Mouse (Mus musculus): ENCODE measurements around the gene Serpina3j. TPM values are rescaled to one million over a fixed set of nuclear protein-coding genes. Genes with fewer than 3 reads are reported as not detected.

Gene Serpina3j
- not detected in 2 replicates for polyA plus RNA-seq (2012)

DNA sequence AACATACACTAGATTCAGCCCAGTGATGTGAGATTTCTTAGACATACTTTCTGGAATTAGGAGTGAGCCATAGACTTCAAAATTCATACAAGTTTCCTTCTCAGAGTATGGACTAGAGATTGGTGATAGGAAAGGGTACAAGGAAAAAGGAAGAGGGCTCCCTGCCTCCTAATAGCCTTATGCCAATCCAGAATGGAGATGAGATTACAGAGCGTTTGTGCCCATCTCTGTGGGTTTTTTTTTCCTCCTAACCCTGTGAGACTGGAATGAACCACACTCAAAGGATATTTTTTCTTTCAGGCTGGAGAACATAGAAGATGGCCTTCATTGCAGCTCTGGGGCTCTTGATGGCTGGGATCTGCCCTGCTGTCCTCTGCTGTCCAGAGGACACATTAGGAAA, at the start of gene Serpina3j:
Gene Serpina3j, plus strand, starts transcription at position 301 of the 400 bp plus-strand sequence.
- TF ChIP-seq TAL1 (IDR thresholded peaks at IDR 0.05; ENCODE audit: low read length) (no peak), GATA1 (IDR thresholded peaks at IDR 0.05; ENCODE audit: low read length) (no peak)
- Histone ChIP-seq H3K4me1 (ENCODE audit: control insufficient read depth) (no peaks in the 10 kb centered on the region), H3K9me3 (ENCODE audit: control insufficient read depth, low read length) (peaks cover 16% of the 10 kb centered on the region), H3K36me3 (ENCODE audit: control insufficient read depth) (no peaks in the 10 kb centered on the region), H3K27me3 (ENCODE audit: control insufficient read depth) (no peaks in the 10 kb centered on the region), H3K4me3 (replicated peaks) (no peak within 1 kb of the TSS)

DNA sequence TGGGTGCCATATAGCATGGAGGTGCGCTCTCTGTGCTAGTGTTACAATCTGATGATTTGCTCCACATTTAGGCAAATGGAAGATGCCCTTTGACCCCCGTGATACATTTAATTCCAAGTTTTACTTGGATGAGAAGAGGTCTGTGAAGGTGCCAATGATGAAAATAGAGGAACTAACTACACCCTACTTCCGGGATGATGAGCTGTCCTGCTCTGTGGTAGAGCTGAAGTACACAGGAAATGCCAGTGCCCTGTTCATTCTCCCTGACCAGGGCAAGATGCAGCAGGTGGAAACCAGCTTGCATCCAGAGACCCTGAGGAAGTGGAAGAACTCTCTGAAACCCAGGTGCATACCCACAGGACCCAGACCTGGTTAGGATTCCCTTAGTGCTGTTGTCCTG, 48.0 kb upstream of the Serpina3j start:
- no peaks in the 10 kb centered on the region for H3K9me3 ChIP-seq (ENCODE audit: control insufficient read depth, low read length)

DNA sequence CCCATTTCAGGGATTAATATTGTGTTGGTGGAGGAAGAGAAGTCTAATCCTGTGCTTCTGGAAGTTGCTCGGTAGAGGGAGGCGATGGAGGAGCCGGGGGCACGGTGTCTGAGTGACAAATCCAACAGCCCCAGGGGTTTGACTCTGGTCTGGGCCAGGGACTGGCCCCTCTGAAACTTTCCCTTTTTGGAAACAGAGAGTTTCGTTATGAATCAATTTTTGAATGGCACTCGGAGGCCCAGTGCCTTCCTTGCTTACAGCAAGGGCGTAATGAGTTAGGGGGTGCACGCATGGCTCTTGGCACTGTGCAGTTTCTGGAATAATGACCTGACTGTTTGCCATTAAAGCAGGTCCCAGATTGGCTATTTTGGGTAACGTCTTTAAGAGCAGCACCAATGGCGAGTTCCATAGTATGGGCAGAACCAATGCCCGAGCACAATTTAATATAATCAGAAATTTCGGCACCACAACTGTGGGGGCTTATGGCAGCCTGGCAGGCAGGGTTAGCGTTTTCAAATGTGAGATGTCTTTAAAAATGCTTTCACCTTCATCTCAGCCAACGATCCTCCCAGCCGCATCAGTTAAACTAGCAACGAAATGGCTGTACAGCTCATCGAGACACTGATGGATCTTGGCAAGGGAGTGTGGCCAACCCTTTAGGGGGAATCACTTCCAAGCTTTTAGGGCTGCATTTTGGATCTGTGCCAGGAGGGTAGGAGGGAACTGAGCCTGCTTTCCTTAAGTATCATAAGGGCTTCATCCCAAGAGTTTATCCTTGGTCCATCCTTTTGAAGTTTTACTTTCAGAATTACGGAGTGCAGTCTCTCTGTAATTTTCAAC, 35.9 kb upstream of the Serpina3j start:
- H3K27me3 ChIP-seq (ENCODE audit: control insufficient read depth) = no peaks in the 10 kb centered on the region
- TF ChIP-seq TAL1 (IDR thresholded peaks at IDR 0.05; ENCODE audit: low read length) (no peak), GATA1 (IDR thresholded peaks at IDR 0.05; ENCODE audit: low read length) (no peak)
- no peaks in the 10 kb centered on the region for H3K4me1 ChIP-seq (ENCODE audit: control insufficient read depth)
- H3K36me3 ChIP-seq (ENCODE audit: control insufficient read depth) = no peaks in the 10 kb centered on the region
- peaks cover 25% of the 10 kb centered on the region for H3K9me3 ChIP-seq (ENCODE audit: control insufficient read depth, low read length)
- H3K4me3 ChIP-seq (replicated peaks) = no peak overlapping the region

More for the DNA sequence above, 48.0 kb upstream of the Serpina3j start:
- H3K36me3 ChIP-seq (ENCODE audit: control insufficient read depth) = no peaks in the 10 kb centered on the region
- no peaks in the 10 kb centered on the region for H3K4me1 ChIP-seq (ENCODE audit: control insufficient read depth)
- no peaks in the 10 kb centered on the region for H3K27me3 ChIP-seq (ENCODE audit: control insufficient read depth)
- no peak overlapping the region for H3K4me3 ChIP-seq (replicated peaks)
- TF ChIP-seq TAL1 (IDR thresholded peaks at IDR 0.05; ENCODE audit: low read length) = no peak
- no peak for TF ChIP-seq GATA1 (IDR thresholded peaks at IDR 0.05; ENCODE audit: low read length)

DNA sequence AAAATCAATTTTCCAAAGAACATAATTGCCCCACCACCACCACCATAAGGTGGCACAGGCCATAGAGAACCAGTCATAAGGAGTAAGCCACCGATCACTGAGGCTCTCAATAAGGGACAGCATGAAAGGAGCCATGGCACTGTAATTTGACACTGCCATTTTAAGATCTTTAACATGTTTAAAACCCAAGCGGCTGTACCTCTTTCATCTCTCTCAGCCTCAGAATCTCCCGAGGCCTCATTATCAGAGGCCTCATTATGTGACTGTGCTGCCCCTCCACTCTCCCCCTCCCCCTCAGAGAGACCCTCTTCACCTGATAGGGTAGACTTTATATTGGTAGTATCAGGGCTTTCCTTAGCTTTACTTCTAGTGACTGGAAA, 35.3 kb upstream of the Serpina3j start:
- no peak overlapping the region for H3K4me3 ChIP-seq (replicated peaks)
- peaks cover 26% of the 10 kb centered on the region for H3K9me3 ChIP-seq (ENCODE audit: control insufficient read depth, low read length)
- TF ChIP-seq TAL1 (IDR thresholded peaks at IDR 0.05; ENCODE audit: low read length) (no peak), GATA1 (IDR thresholded peaks at IDR 0.05; ENCODE audit: low read length) (no peak)
- H3K36me3 ChIP-seq (ENCODE audit: control insufficient read depth) = no peaks in the 10 kb centered on the region
- no peaks in the 10 kb centered on the region for H3K27me3 ChIP-seq (ENCODE audit: control insufficient read depth)
- no peaks in the 10 kb centered on the region for H3K4me1 ChIP-seq (ENCODE audit: control insufficient read depth)

DNA sequence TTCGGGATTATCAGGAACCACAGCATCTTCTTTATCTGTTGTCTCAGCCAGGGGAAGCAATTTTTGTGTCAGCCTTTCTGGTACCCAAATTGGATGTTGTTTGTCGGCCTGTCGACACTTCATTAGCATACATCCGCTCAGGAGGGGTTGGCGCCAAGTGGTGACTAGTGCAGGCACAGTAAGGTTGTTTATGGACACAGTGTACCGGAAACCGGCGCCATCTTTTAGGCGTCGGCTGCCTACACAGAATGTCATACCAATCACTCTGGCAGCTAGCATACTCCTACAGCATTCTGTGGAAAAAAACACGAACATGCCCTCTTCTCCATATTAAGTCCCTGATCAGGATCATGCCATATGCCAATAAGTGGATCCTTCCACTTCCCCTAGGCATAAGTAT, 31.0 kb upstream of the Serpina3j start:
- H3K27me3 ChIP-seq (ENCODE audit: control insufficient read depth) = no peaks in the 10 kb centered on the region
- H3K4me3 ChIP-seq (replicated peaks) = no peak overlapping the region
- H3K9me3 ChIP-seq (ENCODE audit: control insufficient read depth, low read length) = peaks cover 25% of the 10 kb centered on the region
- H3K36me3 ChIP-seq (ENCODE audit: control insufficient read depth) = no peaks in the 10 kb centered on the region
- H3K4me1 ChIP-seq (ENCODE audit: control insufficient read depth) = no peaks in the 10 kb centered on the region
- TF ChIP-seq TAL1 (IDR thresholded peaks at IDR 0.05; ENCODE audit: low read length) (no peak), GATA1 (IDR thresholded peaks at IDR 0.05; ENCODE audit: low read length) (no peak)

DNA sequence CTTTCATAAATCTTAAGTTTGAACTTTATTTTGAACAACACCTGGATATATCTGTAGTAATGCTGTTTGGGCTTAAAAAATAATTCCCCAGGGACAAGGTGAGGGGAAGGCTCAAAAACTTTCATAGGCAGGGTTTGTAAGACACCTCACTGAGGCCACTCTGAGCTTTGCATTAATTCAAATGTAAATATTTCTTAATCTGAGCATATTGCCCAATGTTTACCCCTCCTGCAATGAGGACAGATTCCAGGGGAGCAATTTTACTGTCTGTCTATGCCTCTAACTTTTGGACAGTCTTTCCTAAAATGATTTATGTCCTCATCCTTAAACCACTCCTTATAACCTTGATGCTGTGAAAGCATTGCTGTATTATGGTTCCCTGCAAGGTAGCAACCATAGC, 26.0 kb upstream of the Serpina3j start:
- Histone ChIP-seq H3K4me1 (ENCODE audit: control insufficient read depth) (no peaks in the 10 kb centered on the region), H3K4me3 (replicated peaks) (no peak overlapping the region), H3K9me3 (ENCODE audit: control insufficient read depth, low read length) (0 out of 2 replicates have a peak, but pooled peaks cover 2% of the 10 kb centered on the region), H3K36me3 (ENCODE audit: control insufficient read depth) (no peaks in the 10 kb centered on the region), H3K27me3 (ENCODE audit: control insufficient read depth) (no peaks in the 10 kb centered on the region)
- no peak for TF ChIP-seq TAL1 (IDR thresholded peaks at IDR 0.05; ENCODE audit: low read length)
- TF ChIP-seq GATA1 (IDR thresholded peaks at IDR 0.05; ENCODE audit: low read length) = no peak

DNA sequence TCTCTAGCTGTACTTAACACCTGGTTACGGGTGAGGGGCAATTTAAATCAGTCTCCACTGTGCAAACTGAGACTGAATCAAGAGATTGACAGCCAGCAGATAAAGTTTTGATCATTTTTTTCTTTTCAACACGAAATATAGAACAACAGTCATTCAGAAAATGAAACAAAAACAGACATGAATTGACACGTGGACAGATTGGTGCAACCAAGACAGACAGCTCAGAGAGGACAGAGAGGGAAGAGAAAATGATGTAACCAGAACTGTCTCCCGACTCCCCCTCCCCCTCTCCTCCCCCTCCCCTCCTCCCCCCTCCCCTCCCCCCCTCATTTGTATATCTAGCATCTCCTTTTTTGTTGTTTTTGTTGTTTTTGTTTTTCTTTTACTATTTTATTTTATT, 24.5 kb upstream of the Serpina3j start:
- H3K27me3 ChIP-seq (ENCODE audit: control insufficient read depth) = no peaks in the 10 kb centered on the region
- TF ChIP-seq GATA1 (IDR thresholded peaks at IDR 0.05; ENCODE audit: low read length) (no peak), TAL1 (IDR thresholded peaks at IDR 0.05; ENCODE audit: low read length) (no peak)
- H3K36me3 ChIP-seq (ENCODE audit: control insufficient read depth) = no peaks in the 10 kb centered on the region
- no peak overlapping the region for H3K4me3 ChIP-seq (replicated peaks)
- H3K4me1 ChIP-seq (ENCODE audit: control insufficient read depth) = no peaks in the 10 kb centered on the region
- H3K9me3 ChIP-seq (ENCODE audit: control insufficient read depth, low read length) = no peaks in the 10 kb centered on the region

DNA sequence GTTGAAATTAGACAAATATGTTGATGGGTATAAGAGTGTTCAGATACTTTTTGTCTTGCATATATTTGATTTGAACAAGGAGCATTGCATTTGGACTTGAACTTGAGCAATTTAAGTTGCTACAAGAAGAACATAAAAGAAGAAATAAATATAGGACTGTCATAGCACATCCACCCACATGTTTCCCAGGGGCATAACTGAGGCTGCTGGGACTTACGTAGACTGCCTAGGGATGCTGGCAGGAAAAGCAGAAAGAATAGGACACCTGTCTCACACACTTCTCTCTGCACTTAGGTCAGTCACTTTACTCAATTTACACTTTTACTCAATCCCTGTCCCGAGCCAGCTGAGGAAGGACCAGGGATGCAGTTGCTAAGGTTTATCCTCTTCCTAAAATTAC, 20.4 kb upstream of the Serpina3j start:
- TF ChIP-seq TAL1 (IDR thresholded peaks at IDR 0.05; ENCODE audit: low read length) (no peak), GATA1 (IDR thresholded peaks at IDR 0.05; ENCODE audit: low read length) (no peak)
- no peaks in the 10 kb centered on the region for H3K27me3 ChIP-seq (ENCODE audit: control insufficient read depth)
- no peaks in the 10 kb centered on the region for H3K4me1 ChIP-seq (ENCODE audit: control insufficient read depth)
- no peaks in the 10 kb centered on the region for H3K9me3 ChIP-seq (ENCODE audit: control insufficient read depth, low read length)
- H3K36me3 ChIP-seq (ENCODE audit: control insufficient read depth) = no peaks in the 10 kb centered on the region
- H3K4me3 ChIP-seq (replicated peaks) = no peak overlapping the region

DNA sequence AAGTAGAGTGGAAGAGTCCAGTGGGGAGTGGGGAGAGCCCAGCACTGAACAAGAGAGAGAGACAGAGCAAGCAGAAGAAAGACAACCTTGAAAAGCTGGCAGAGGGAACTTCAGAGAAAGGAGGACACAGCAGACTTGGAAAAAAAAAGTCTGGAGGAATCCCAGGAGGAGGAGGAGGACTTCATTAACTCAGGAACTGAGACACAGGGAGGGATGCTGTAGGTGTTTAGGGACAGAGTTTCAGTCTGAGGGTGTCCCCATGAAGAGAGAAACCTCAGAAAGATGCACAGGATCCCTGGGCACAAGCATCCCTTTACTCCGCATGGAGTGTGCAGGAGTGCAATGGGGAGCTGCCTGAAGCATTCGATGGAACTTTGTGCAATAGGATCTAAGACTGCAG, 16.3 kb upstream of the Serpina3j start:
- Histone ChIP-seq H3K9me3 (ENCODE audit: control insufficient read depth, low read length) (no peaks in the 10 kb centered on the region), H3K4me1 (ENCODE audit: control insufficient read depth) (no peaks in the 10 kb centered on the region), H3K4me3 (replicated peaks) (no peak overlapping the region), H3K36me3 (ENCODE audit: control insufficient read depth) (no peaks in the 10 kb centered on the region), H3K27me3 (ENCODE audit: control insufficient read depth) (no peaks in the 10 kb centered on the region)
- no peak for TF ChIP-seq GATA1 (IDR thresholded peaks at IDR 0.05; ENCODE audit: low read length)
- TF ChIP-seq TAL1 (IDR thresholded peaks at IDR 0.05; ENCODE audit: low read length) = no peak
